Mouse (Mus musculus) ovary, postnatal 14 days (tissue): ENCODE results near the gene Gm3043.
"Not testable (repeated sequence)": the region's sequence is repeated elsewhere in the genome, so short reads cannot be mapped to it uniquely, and the experiment has no call there.

Experiments
- DNase-seq: peaks from one replicate; pipeline ENCODE4 v3.0.0; 2022; ENCODE audit warnings: low spot score

Gm3043 gene

DNA sequence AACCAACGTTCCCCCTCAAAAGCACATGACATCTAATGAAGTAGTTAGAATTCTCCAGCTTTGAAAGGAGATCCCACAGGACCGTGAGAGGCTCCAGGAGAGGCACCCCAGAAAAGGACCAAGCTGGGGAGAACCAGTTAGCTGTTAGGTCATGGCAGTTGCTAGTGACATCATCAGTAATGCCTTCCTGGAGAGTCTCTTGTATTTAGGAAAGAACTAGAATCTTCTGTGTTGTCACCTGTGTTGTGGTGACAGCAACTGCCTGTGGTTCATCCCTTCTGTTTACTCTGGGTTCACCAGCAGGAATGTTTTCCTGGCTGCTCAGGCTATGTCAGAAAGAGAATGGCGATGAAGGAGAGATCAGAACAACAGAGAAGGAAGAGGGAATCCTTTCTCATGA lies at the start of gene Gm3043:
Gene Gm3043 (plus strand): TSS at position 301 of the 400 bp plus-strand sequence.
- not testable (repeated sequence) for DNase-seq

- not testable (repeated sequence) for DNase-seq
Observed at GRCm38 (mm10) chr14:3651730-3652129, 36.9 kb upstream of the Gm3043 start, which contains the start of gene Gm3020. TSS of gene Gm3020 (plus strand) at chr14:3652030.
